Mouse (Mus musculus): ENCODE measurements around the gene Polr1a.

DNA sequence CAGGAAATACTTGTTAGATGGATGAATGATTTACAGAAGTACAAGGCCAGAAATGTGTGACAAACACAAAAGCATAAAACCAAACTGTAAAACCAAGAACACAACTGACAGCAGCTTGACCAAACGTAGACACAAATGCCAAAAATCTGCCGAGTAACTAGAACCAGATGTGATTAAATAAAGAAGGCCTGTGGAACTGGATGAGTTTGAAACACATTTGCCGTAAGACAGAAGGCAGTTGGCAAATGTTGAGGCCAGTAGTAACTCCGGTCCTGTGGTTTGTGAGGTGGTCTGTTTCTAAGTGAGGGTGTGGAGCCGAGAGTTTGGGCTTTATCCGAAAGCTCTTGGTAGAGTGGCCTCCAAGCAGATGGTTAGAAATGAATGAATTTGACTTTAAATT lies 32.1 kb downstream of the Polr1a start:
- TF ChIP-seq CTCF (IDR thresholded peaks at IDR 0.05; ENCODE audit: control insufficient read depth, insufficient read depth, insufficient replicate concordance, low read depth, low read length): no peak
- no peak for TF ChIP-seq POLR2A (IDR thresholded peaks at IDR 0.05; ENCODE audit: control insufficient read depth, low read depth, low read length)
